Mouse (Mus musculus): ENCODE results near the gene Myo10. TPM values are rescaled to one million over a fixed set of nuclear protein-coding genes. Genes with fewer than 3 reads are reported as not detected.

Myo10 gene
- polyA plus RNA-seq, 1 experiment from 2014 or later, result 42.0 TPM

- WGBS, result 90% methylated on average over 7 of the region's 7 CpGs
- Histone ChIP-seq H3K9ac (no peak overlapping the region), H3K9me3 (replicated peaks) (no peaks in the 10 kb centered on the region), H3K4me3 (no peak overlapping the region), H3K4me2 (replicated peaks) (no peak overlapping the region), H3K27ac (0 out of 2 replicates have a peak overlapping the region, but pooled peaks have one; percentile 40), H3K4me1 (peaks cover 4% of the 10 kb centered on the region; the same call in 1 of the 2 replicates), H3K27me3 (no peaks in the 10 kb centered on the region), H3K36me3 (peaks cover 61% of the 10 kb centered on the region)
- ATAC-seq (ENCODE audit: low FRiP score), result no peak
These were observed 166.2 kb downstream of the Myo10 start for GRCm38 (mm10) chr15:25788565-25788964.

- H3K4me2 ChIP-seq (replicated peaks), result no peak overlapping the region
- no peak overlapping the region for H3K9ac ChIP-seq
- no peaks in the 10 kb centered on the region for H3K27me3 ChIP-seq
- WGBS, result 84% methylated on average over 10 of the region's 10 CpGs
- no peak overlapping the region for H3K4me3 ChIP-seq
- no peak overlapping the region for H3K27ac ChIP-seq
- no peak for ATAC-seq (ENCODE audit: low FRiP score)
- peaks cover 4% of the 10 kb centered on the region; the same call in 1 of the 2 replicates for H3K4me1 ChIP-seq
- H3K36me3 ChIP-seq, result peaks cover 61% of the 10 kb centered on the region
- no peaks in the 10 kb centered on the region for H3K9me3 ChIP-seq (replicated peaks)
These were observed 166.9 kb downstream of the Myo10 start for GRCm38 (mm10) chr15:25789241-25789640.

GRCm38 (mm10) chr15:25791660-25792353 lies 169.5 kb downstream of the Myo10 start:
- Histone ChIP-seq H3K27me3 (no peaks in the 10 kb centered on the region), H3K9ac (no peak overlapping the region), H3K36me3 (peaks cover 45% of the 10 kb centered on the region), H3K27ac (no peak overlapping the region), H3K4me3 (no peak overlapping the region), H3K4me2 (replicated peaks) (no peak overlapping the region), H3K4me1 (peaks cover 4% of the 10 kb centered on the region; the same call in 1 of the 2 replicates), H3K9me3 (replicated peaks) (no peaks in the 10 kb centered on the region)
- ATAC-seq (ENCODE audit: low FRiP score), result peak; percentile 52
- 78% methylated on average over 8 of the region's 8 CpGs for WGBS

GRCm38 (mm10) chr15:25794123-25794522 lies 171.8 kb downstream of the Myo10 start:
- H3K4me3 ChIP-seq, result no peak overlapping the region
- peaks cover 4% of the 10 kb centered on the region; the same call in 1 of the 2 replicates for H3K4me1 ChIP-seq
- no peaks in the 10 kb centered on the region for H3K9me3 ChIP-seq (replicated peaks)
- H3K36me3 ChIP-seq, result peaks cover 50% of the 10 kb centered on the region
- H3K27me3 ChIP-seq, result no peaks in the 10 kb centered on the region
- no peak for ATAC-seq (ENCODE audit: low FRiP score)
- H3K4me2 ChIP-seq (replicated peaks), result no peak overlapping the region
- H3K27ac ChIP-seq, result no peak overlapping the region
- WGBS, result 80% methylated on average over 8 of the region's 8 CpGs
- H3K9ac ChIP-seq, result no peak overlapping the region

- no peak for ATAC-seq (ENCODE audit: low FRiP score)
These were observed 173.2 kb downstream of the Myo10 start for GRCm38 (mm10) chr15:25795496-25795895.

GRCm38 (mm10) chr15:25796353-25796752 lies 174.0 kb downstream of the Myo10 start:
- H3K9ac ChIP-seq, result no peak overlapping the region
- ATAC-seq (ENCODE audit: low FRiP score), result no peak
- H3K36me3 ChIP-seq, result peaks cover 61% of the 10 kb centered on the region
- no peaks in the 10 kb centered on the region for H3K27me3 ChIP-seq
- H3K27ac ChIP-seq, result no peak overlapping the region
- 62% methylated on average over 3 of the region's 3 CpGs for WGBS
- H3K9me3 ChIP-seq (replicated peaks), result no peaks in the 10 kb centered on the region
- no peak overlapping the region for H3K4me2 ChIP-seq (replicated peaks)
- no peak overlapping the region for H3K4me3 ChIP-seq
- H3K4me1 ChIP-seq, result no peaks in the 10 kb centered on the region; the same call in 1 of the 2 replicates

More at GRCm38 (mm10) chr15:25795496-25795895, 173.2 kb downstream of the Myo10 start:
- H3K4me2 ChIP-seq (replicated peaks), result no peak overlapping the region
- no peaks in the 10 kb centered on the region for H3K9me3 ChIP-seq (replicated peaks)
- no peak overlapping the region for H3K9ac ChIP-seq
- H3K27ac ChIP-seq, result no peak overlapping the region
- no peaks in the 10 kb centered on the region for H3K27me3 ChIP-seq
- no peak overlapping the region for H3K4me3 ChIP-seq
- 96% methylated on average over 9 of the region's 9 CpGs for WGBS
- H3K36me3 ChIP-seq, result peaks cover 53% of the 10 kb centered on the region
- H3K4me1 ChIP-seq, result no peaks in the 10 kb centered on the region; the same call in 1 of the 2 replicates

- no peaks in the 10 kb centered on the region for H3K9me3 ChIP-seq (replicated peaks)
- no peaks in the 10 kb centered on the region for H3K27me3 ChIP-seq
- no peaks in the 10 kb centered on the region; the same call in 1 of the 2 replicates for H3K4me1 ChIP-seq
- no peak overlapping the region for H3K4me3 ChIP-seq
- no peak for ATAC-seq (ENCODE audit: low FRiP score)
- H3K4me2 ChIP-seq (replicated peaks), result no peak overlapping the region
- H3K9ac ChIP-seq, result no peak overlapping the region
- 90% methylated on average over 8 of the region's 8 CpGs for WGBS
- H3K36me3 ChIP-seq, result peaks cover 64% of the 10 kb centered on the region
- no peak overlapping the region for H3K27ac ChIP-seq
These were observed 174.9 kb downstream of the Myo10 start for GRCm38 (mm10) chr15:25797179-25797578.

GRCm38 (mm10) chr15:25797888-25798287 lies 175.6 kb downstream of the Myo10 start:
- no peak overlapping the region for H3K27ac ChIP-seq
- H3K4me3 ChIP-seq, result no peak overlapping the region
- H3K4me2 ChIP-seq (replicated peaks), result no peak overlapping the region
- peaks cover 65% of the 10 kb centered on the region for H3K36me3 ChIP-seq
- H3K9me3 ChIP-seq (replicated peaks), result no peaks in the 10 kb centered on the region
- H3K4me1 ChIP-seq, result no peaks in the 10 kb centered on the region; the same call in 1 of the 2 replicates
- WGBS, result 94% methylated on average over 1 of the region's 1 CpGs
- no peak for ATAC-seq (ENCODE audit: low FRiP score)
- H3K27me3 ChIP-seq, result no peaks in the 10 kb centered on the region
- H3K9ac ChIP-seq, result no peak overlapping the region

GRCm38 (mm10) chr15:25801726-25802125 lies 179.4 kb downstream of the Myo10 start:
- Histone ChIP-seq H3K4me2 (replicated peaks) (no peak overlapping the region), H3K9me3 (replicated peaks) (no peaks in the 10 kb centered on the region), H3K36me3 (peaks cover 75% of the 10 kb centered on the region), H3K4me1 (no peaks in the 10 kb centered on the region), H3K27ac (no peak overlapping the region), H3K9ac (no peak overlapping the region), H3K4me3 (no peak overlapping the region), H3K27me3 (no peaks in the 10 kb centered on the region)
- WGBS, result 83% methylated on average over 5 of the region's 5 CpGs
- ATAC-seq (ENCODE audit: low FRiP score), result no peak

GRCm38 (mm10) chr15:25802194-25802593 lies 179.9 kb downstream of the Myo10 start:
- H3K9me3 ChIP-seq (replicated peaks), result no peaks in the 10 kb centered on the region
- H3K36me3 ChIP-seq, result peaks cover 78% of the 10 kb centered on the region
- H3K27ac ChIP-seq, result no peak overlapping the region
- 90% methylated on average over 8 of the region's 8 CpGs for WGBS
- H3K27me3 ChIP-seq, result no peaks in the 10 kb centered on the region
- ATAC-seq (ENCODE audit: low FRiP score), result no peak
- H3K4me1 ChIP-seq, result no peaks in the 10 kb centered on the region
- H3K4me2 ChIP-seq (replicated peaks), result no peak overlapping the region
- no peak overlapping the region for H3K9ac ChIP-seq
- H3K4me3 ChIP-seq, result no peak overlapping the region

GRCm38 (mm10) chr15:25803111-25803510 lies 180.8 kb downstream of the Myo10 start:
- no peaks in the 10 kb centered on the region for H3K9me3 ChIP-seq (replicated peaks)
- no peak for ATAC-seq (ENCODE audit: low FRiP score)
- H3K27me3 ChIP-seq, result no peaks in the 10 kb centered on the region
- H3K36me3 ChIP-seq, result peaks cover 84% of the 10 kb centered on the region
- no peak overlapping the region for H3K27ac ChIP-seq
- no peaks in the 10 kb centered on the region for H3K4me1 ChIP-seq
- H3K4me2 ChIP-seq (replicated peaks), result no peak overlapping the region
- H3K9ac ChIP-seq, result no peak overlapping the region
- 87% methylated on average over 15 of the region's 15 CpGs for WGBS
- H3K4me3 ChIP-seq, result no peak overlapping the region

- WGBS, result 87% methylated on average over 21 of the region's 21 CpGs
- peaks cover 89% of the 10 kb centered on the region for H3K36me3 ChIP-seq
- no peaks in the 10 kb centered on the region for H3K27me3 ChIP-seq
- no peak overlapping the region for H3K27ac ChIP-seq
- H3K4me1 ChIP-seq, result no peaks in the 10 kb centered on the region
- H3K4me3 ChIP-seq, result no peak overlapping the region
- H3K9ac ChIP-seq, result no peak overlapping the region
- H3K9me3 ChIP-seq (replicated peaks), result no peaks in the 10 kb centered on the region
- no peak overlapping the region for H3K4me2 ChIP-seq (replicated peaks)
- peak; percentile 48 for ATAC-seq (ENCODE audit: low FRiP score)
These were observed 183.2 kb downstream of the Myo10 start for GRCm38 (mm10) chr15:25805336-25806110.

All from hindbrain, embryonic 12.5 days (tissue).